In the genomic region with DNA sequence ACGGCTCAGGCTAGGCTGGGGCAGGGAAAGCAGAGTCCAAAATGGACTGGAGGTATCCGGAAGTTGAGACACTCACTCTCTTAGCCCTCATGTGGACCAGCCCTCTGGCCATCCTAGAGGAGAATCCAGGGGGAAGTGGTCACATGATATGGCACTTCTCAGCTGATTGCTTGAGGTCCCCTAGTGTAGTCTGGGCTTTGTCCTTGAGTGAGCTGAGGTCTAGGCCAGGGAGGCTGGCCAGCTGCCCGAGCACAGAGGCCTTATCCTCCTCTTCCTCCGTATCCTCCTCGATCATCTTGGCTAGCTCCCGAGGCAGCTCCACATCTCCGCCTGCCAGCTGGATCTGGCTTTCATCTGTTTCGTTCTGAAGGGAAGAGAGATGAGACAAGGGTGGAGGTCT, we compare ENCODE assay signal across 28 mouse cellular contexts. TPM values are rescaled to one million over a fixed set of nuclear protein-coding genes. Genes with fewer than 3 reads are reported as not detected.
A peak's percentile ranks its signal among the peaks of the same experiment; 100 is the strongest.
DNase-seq lines count a peak whose midpoint lies in the region; ATAC-seq and TF ChIP-seq lines count a peak whose summit lies in the region.
"Had no signal": no experiment of that assay in that cellular context is flagged by ENCODE, and none has a peak within 500 bp of the region (broad histone marks: within the 10 kb centered on the region; RNA-seq: fewer than 3 reads in every experiment).

No protein-coding gene starts in this region.

- H3K27ac ChIP-seq in layer of hippocampus, adult 2 months, result 0 out of 2 replicates have a peak overlapping the region, but pooled peaks have one; percentile 32
- H3K27ac ChIP-seq: embryonic facial prominence, embryonic 15.5 days; gastrocnemius, adult 2 months; hindbrain, embryonic 10.5 days; hindbrain, embryonic 14.5 days had no signal

- DNase-seq in cerebellum, postnatal 14 days, result peak; percentile 22 to 48
- DNase-seq in cerebellum, adult 8-10 months, result no peak
- DNase-seq in layer of hippocampus, adult 2 months (ENCODE audit: low spot score in 2 of 2), result no peak
- no peak for DNase-seq in layer of hippocampus, postnatal 10 days (ENCODE audit: low spot score in 2 of 2)
- peak; percentile 61 for DNase-seq in 3134 (ENCODE audit: extremely low read depth, insufficient read length, low spot score)
- DNase-seq: adrenal gland, adult 8-10 months; cerebellum, adult 11 months; cerebellum, adult 9-10 months; embryo, embryonic 11 days; gastrocnemius, postnatal 25 days had no signal

- no peaks in the 10 kb centered on the region for H3K27me3 ChIP-seq in myocyte (ENCODE audit: control insufficient read depth, insufficient read depth, insufficient read length)

- H3K79me2 ChIP-seq in myocyte (ENCODE audit: control insufficient read depth, insufficient read depth), result no peaks in the 10 kb centered on the region

- no peak for TF ChIP-seq POLR2A in myocyte (IDR thresholded peaks at IDR 0.05; ENCODE audit: insufficient read length, low read depth)

- ATAC-seq in frontal cortex, adult (ENCODE audit: low TSS enrichment), result no peak

- no peak overlapping the region for H3K4me3 ChIP-seq in layer of hippocampus, adult 2 months
- peak overlapping the region; percentile 5 for H3K4me3 ChIP-seq in myocyte
- H3K4me3 ChIP-seq: embryonic facial prominence, embryonic 15.5 days; erythroblast, embryonic 14.5 days; gastrocnemius, adult 2 months; heart, embryonic 12.5 days; hindbrain, embryonic 10.5 days had no signal

- peak overlapping the region; percentile 63 for H3K4me2 ChIP-seq in myocyte (ENCODE audit: low read depth)
- H3K4me2 ChIP-seq: embryonic facial prominence, embryonic 15.5 days; heart, embryonic 12.5 days; hindbrain, embryonic 14.5 days had no signal

- H3K36me3 ChIP-seq in myocyte (ENCODE audit: control insufficient read depth, insufficient read depth), result no peaks in the 10 kb centered on the region
- H3K36me3 ChIP-seq: embryonic facial prominence, embryonic 15.5 days; heart, embryonic 12.5 days; hindbrain, embryonic 10.5 days had no signal

- TF ChIP-seq CTCF in layer of hippocampus, adult 2 months (conservative IDR thresholded peaks at IDR 0.05), result no peak

- no peak overlapping the region for H3ac ChIP-seq in myocyte (ENCODE audit: control insufficient read depth, insufficient read length)

TF ChIP-seq in myocyte, 11 proteins besides CTCF, POLR2A, EP300 and RAD21:
- peak; percentile 51 for TF ChIP-seq USF1 (IDR thresholded peaks at IDR 0.05; ENCODE audit: low read depth)
- TF ChIP-seq TCF12 (IDR thresholded peaks at IDR 0.05; ENCODE audit: insufficient read depth, poor library complexity, severe bottlenecking), result no peak
TF ChIP-seq in myocyte: peak in this region for 1.

RNA-seq across cellular contexts. Expression of a gene that starts 4.0 kb away (rescaled TPM):
- 1 to 10 TPM; 3.7 to 5.9 TPM for total RNA-seq in layer of hippocampus, adult 2 months (2021)
- total RNA-seq in layer of hippocampus, postnatal 10 days (2021), result 1 to 10 TPM; 1.9 to 2.6 TPM
- 0.23 TPM for polyA plus RNA-seq in myocyte (2012; fragmentation: generic; extraction: Trizol)
- total RNA-seq: adrenal gland, adult 8-10 months; adrenal gland, postnatal 4 days; common myeloid progenitor, adult 5-6 weeks; ES-E14; gastrocnemius, adult 2 months; gastrocnemius, postnatal 25 days; granulocyte monocyte progenitor cell, adult 5-6 weeks; heart, adult 8-10 months; heart, postnatal 25 days had no signal
- polyA plus RNA-seq: embryonic facial prominence, embryonic 15.5 days; erythroblast, embryonic 14.5 days; forebrain, embryonic 11.5 days; forebrain, embryonic 16.5 days; heart, embryonic 12.5 days; heart, embryonic 16.5 days; hindbrain, embryonic 14.5 days had no signal

RNA-seq across cellular contexts. Expression of a gene that starts 12.8 kb away (rescaled TPM):
- total RNA-seq in layer of hippocampus, adult 2 months (2021), result 10 to 100 TPM; 32.7 to 35.4 TPM
- total RNA-seq in layer of hippocampus, postnatal 10 days (2021), result 10 to 100 TPM; 26.3 to 27.0 TPM
- 12.2 TPM for polyA plus RNA-seq in myocyte (2012; fragmentation: generic; extraction: Trizol)

RNA-seq across cellular contexts. Expression of a gene that starts 18.5 kb away (rescaled TPM):
- total RNA-seq in layer of hippocampus, adult 2 months (2021), result not detected
- total RNA-seq in layer of hippocampus, postnatal 10 days (2021), result not detected
- polyA plus RNA-seq in myocyte (2012; fragmentation: generic; extraction: Trizol), result 1.00 TPM
- total RNA-seq: adrenal gland, adult 8-10 months; adrenal gland, postnatal 4 days; common myeloid progenitor, adult 5-6 weeks; gastrocnemius, adult 2 months; gastrocnemius, postnatal 25 days; granulocyte monocyte progenitor cell, adult 5-6 weeks; heart, postnatal 25 days had no signal
- polyA plus RNA-seq: embryonic facial prominence, embryonic 11.5 days; embryonic facial prominence, embryonic 15.5 days; erythroblast, embryonic 14.5 days; forebrain, embryonic 11.5 days; forebrain, embryonic 16.5 days; heart, embryonic 12.5 days; heart, embryonic 16.5 days; hindbrain, embryonic 10.5 days; hindbrain, embryonic 14.5 days had no signal

RNA-seq across cellular contexts. Expression of a gene that starts 41.4 kb away (rescaled TPM):
- total RNA-seq in layer of hippocampus, adult 2 months (2021), result 10 to 100 TPM; 22.5 to 26.3 TPM
- 10 to 100 TPM; 28.9 to 33.3 TPM for total RNA-seq in layer of hippocampus, postnatal 10 days (2021)
- polyA plus RNA-seq in myocyte (2012; fragmentation: generic; extraction: Trizol), result 38.3 TPM

RNA-seq across cellular contexts. Expression of a gene that starts 49.5 kb away (rescaled TPM):
- total RNA-seq in layer of hippocampus, adult 2 months (2021), result 10 to 100 TPM; 72.5 to 77.6 TPM
- 10 to 100 TPM; 70.4 to 76.5 TPM for total RNA-seq in layer of hippocampus, postnatal 10 days (2021)
- 89.6 TPM for polyA plus RNA-seq in myocyte (2012; fragmentation: generic; extraction: Trizol)

Comparison
In these comparisons a context has a peak if more than half of its experiments do, and no peak if none do; other contexts are left out.
1. DNase-seq: peak in cerebellum, postnatal 14 days (2 of 2) and 3134 (single experiment); none in cerebellum, adult 8-10 months (single experiment), layer of hippocampus, adult 2 months (0 of 2) and layer of hippocampus, postnatal 10 days (0 of 2).